Mouse (Mus musculus) liver, embryonic 15.5 days (tissue): Measurements from ENCODE around the gene Prrt4. TPM values are rescaled to one million over a fixed set of nuclear protein-coding genes. Genes with fewer than 3 reads are reported as not detected.
A peak's percentile ranks its signal among the peaks of the same experiment; 100 is the strongest.

Experiments
- ATAC-seq: fragments of 200-750 bp; cut with Nextera tagmentation; 2 replicates; pipeline ENCODE4 v1.8.0; 2017; ENCODE audit warnings: moderate number of reproducible peaks, mild to moderate bottlenecking, moderate library complexity; ENCODE audit not compliant: insufficient read depth
- H3K27ac ChIP-seq: fragments of 300-500 bp; sonication (generic); replicated peaks from 2 replicates; pipeline ENCODE4 v1.5.1; 2015; ENCODE audit warnings: mild to moderate bottlenecking, inconsistent platforms
- H3K27me3 ChIP-seq: fragments of 300-500 bp; sonication (generic); 2 replicates; pipeline ENCODE4 v1.6.1; 2015; ENCODE audit warnings: mild to moderate bottlenecking, inconsistent platforms
- H3K36me3 ChIP-seq: fragments of 300-500 bp; sonication (generic); replicated peaks from 2 replicates; pipeline ENCODE4 v1.6.1; 2015; ENCODE audit warnings: moderate library complexity, mild to moderate bottlenecking, inconsistent platforms
- H3K4me1 ChIP-seq: fragments of 300-500 bp; sonication (generic); replicated peaks from 2 replicates; pipeline ENCODE4 v1.6.1; 2015; ENCODE audit warnings: inconsistent platforms
- H3K4me2 ChIP-seq: fragments of 300-500 bp; sonication (generic); 2 replicates; pipeline ENCODE4 v1.6.1; 2015; ENCODE audit warnings: moderate library complexity, mild to moderate bottlenecking, inconsistent platforms
- H3K4me3 ChIP-seq: fragments of 300-500 bp; sonication (generic); replicated peaks from 2 replicates; pipeline ENCODE4 v1.5.1; 2015; ENCODE audit warnings: mild to moderate bottlenecking, inconsistent platforms
- H3K9ac ChIP-seq: fragments of 300-500 bp; sonication (generic); 2 replicates; pipeline ENCODE4 v1.6.1; 2015; ENCODE audit warnings: moderate library complexity, mild to moderate bottlenecking, inconsistent platforms
- H3K9me3 ChIP-seq: fragments of 300-500 bp; sonication (generic); replicated peaks from 2 replicates; pipeline ENCODE4 v1.6.1; 2016; ENCODE audit warnings: inconsistent platforms
- WGBS: fragments of 180-500 bp; shearing (Covaris S2); methylation state at CpG from one replicate; pipeline ENCODE4 v1.1.7; 2015; ENCODE audit warnings: mixed read lengths; ENCODE audit not compliant: insufficient replicate concordance; 5-methylcytosine and 5-hydroxymethylcytosine counted together
- microRNA-seq: library from miRNA; unstranded; fragments of <30 nt; microRNA quantifications from one replicate; pipeline ENCODE4, GENCODE M21; 2016
- polyA plus RNA-seq: library from polyadenylated mRNA; unstranded; fragments of >200 nt; fragmentation: Nextera tagmentation; extraction: Ambion mirVana; gene quantifications from 2 replicates; pipeline ENCODE4 v1.2.1, GENCODE M21; 2015

Gene Prrt4
- polyA plus RNA-seq, 1 experiment from 2014 or later, result 0.02 TPM

GRCm38 (mm10) chr6:29146641-29147040 is 32.7 kb downstream of the Prrt4 start:
- no peak for ATAC-seq
- no peak overlapping the region for H3K27ac ChIP-seq
- H3K9ac ChIP-seq, result no peak overlapping the region
- no peak overlapping the region for H3K4me3 ChIP-seq
- 65% methylated on average over 7 of the region's 7 CpGs for WGBS
- no peak overlapping the region for H3K4me2 ChIP-seq
- no peaks in the 10 kb centered on the region for H3K9me3 ChIP-seq
- no peaks in the 10 kb centered on the region for H3K27me3 ChIP-seq
- no peaks in the 10 kb centered on the region for H3K4me1 ChIP-seq
- H3K36me3 ChIP-seq, result peaks cover 29% of the 10 kb centered on the region

- Histone ChIP-seq H3K9ac (no peak overlapping the region), H3K4me2 (no peak overlapping the region), H3K9me3 (no peaks in the 10 kb centered on the region), H3K27me3 (no peaks in the 10 kb centered on the region), H3K36me3 (peaks cover 24% of the 10 kb centered on the region), H3K27ac (0 out of 2 replicates have a peak overlapping the region, but pooled peaks have one; percentile 6), H3K4me3 (no peak overlapping the region), H3K4me1 (no peaks in the 10 kb centered on the region)
- ATAC-seq, result no peak
- 69% methylated on average over 12 of the region's 12 CpGs for WGBS
Observed at GRCm38 (mm10) chr6:29145456-29146307, 33.7 kb downstream of the Prrt4 start.

DNA sequence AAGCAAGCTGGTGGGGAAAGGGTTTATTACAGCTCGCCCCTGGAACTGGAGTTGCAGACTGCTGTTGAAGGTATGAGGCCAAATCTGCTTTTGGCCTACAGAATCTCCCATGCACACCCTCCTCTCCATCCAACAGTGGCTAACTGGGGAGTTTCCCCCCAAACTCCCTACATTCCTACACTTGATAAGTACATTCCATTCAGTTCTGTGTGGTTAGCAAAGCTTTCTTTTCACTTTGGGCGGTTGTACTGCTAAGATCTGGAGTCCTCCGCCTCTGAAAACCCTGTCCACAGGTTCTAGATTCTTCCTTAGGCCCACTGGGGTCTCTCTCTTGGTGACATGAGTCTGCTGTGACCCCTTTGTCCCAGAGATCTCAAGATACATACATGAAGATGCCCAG is 34.4 kb downstream of the Prrt4 start:
- H3K4me2 ChIP-seq, result no peak overlapping the region
- no peak overlapping the region for H3K4me3 ChIP-seq
- H3K4me1 ChIP-seq, result no peaks in the 10 kb centered on the region
- H3K27ac ChIP-seq, result no peak overlapping the region
- H3K36me3 ChIP-seq, result peaks cover 24% of the 10 kb centered on the region
- no peak for ATAC-seq
- no peaks in the 10 kb centered on the region for H3K9me3 ChIP-seq
- H3K27me3 ChIP-seq, result no peaks in the 10 kb centered on the region
- WGBS, result 69% methylated on average over 3 of the region's 3 CpGs
- no peak overlapping the region for H3K9ac ChIP-seq

- H3K4me3 ChIP-seq, result no peak overlapping the region
- no peak overlapping the region for H3K27ac ChIP-seq
- no peaks in the 10 kb centered on the region for H3K27me3 ChIP-seq
- no peak for ATAC-seq
- H3K4me2 ChIP-seq, result no peak overlapping the region
- 32% methylated on average over 5 of the region's 5 CpGs for WGBS
- H3K4me1 ChIP-seq, result no peaks in the 10 kb centered on the region
- H3K9ac ChIP-seq, result no peak overlapping the region
- H3K9me3 ChIP-seq, result no peaks in the 10 kb centered on the region
- H3K36me3 ChIP-seq, result peaks cover 16% of the 10 kb centered on the region
Observed at GRCm38 (mm10) chr6:29143608-29144007, 35.8 kb downstream of the Prrt4 start.

DNA sequence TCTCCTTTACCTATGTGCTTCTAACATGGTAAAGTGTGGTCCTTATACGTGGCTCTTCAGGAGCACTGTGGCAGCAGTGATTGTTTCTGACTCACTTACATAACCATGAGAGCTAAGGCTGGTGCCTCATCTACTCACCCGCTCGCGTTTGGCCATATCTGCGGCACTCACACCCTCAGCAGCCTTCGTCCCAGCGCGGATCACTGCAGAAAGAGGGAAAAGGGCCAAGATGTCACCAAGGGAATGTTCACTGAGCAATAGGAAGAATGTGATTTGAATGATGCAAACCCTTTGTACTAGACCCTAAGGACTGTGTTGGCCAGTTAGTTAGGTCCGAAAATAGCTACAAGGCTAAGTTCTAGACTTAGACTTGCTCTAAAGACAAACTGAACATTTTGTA is 41.9 kb downstream of the Prrt4 start:
- no peak for ATAC-seq
- WGBS, result 80% methylated on average over 9 of the region's 9 CpGs
- Histone ChIP-seq H3K4me3 (no peak overlapping the region), H3K9ac (no peak overlapping the region), H3K27ac (no peak overlapping the region), H3K9me3 (no peaks in the 10 kb centered on the region), H3K27me3 (no peaks in the 10 kb centered on the region), H3K4me1 (no peaks in the 10 kb centered on the region), H3K4me2 (no peak overlapping the region), H3K36me3 (peaks cover 44% of the 10 kb centered on the region)

DNA sequence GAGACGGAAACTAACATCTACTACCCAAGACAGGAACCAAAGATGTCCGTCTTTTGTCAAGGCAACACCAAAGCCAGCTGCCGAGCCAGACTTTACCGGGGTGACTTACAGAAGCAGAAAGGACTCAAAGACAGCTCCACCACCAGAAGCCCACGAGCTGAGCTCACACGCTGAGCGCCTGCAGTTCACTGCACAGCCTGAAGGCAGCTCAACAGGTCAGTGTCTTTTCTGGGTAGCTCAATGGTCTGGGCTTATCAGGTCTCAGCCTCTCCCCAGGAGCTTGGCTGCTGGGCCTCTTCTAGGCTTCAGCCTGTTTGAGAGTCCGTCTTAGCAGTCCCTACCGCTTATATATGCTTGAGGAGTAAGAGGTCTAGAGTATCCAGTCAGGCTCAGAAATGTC is 46.3 kb downstream of the Prrt4 start:
- WGBS, result 82% methylated on average over 9 of the region's 9 CpGs
- Histone ChIP-seq H3K27me3 (no peaks in the 10 kb centered on the region), H3K27ac (no peak overlapping the region), H3K4me3 (no peak overlapping the region), H3K4me1 (no peaks in the 10 kb centered on the region), H3K36me3 (peaks cover 65% of the 10 kb centered on the region), H3K9ac (no peak overlapping the region), H3K4me2 (no peak overlapping the region), H3K9me3 (no peaks in the 10 kb centered on the region)
- ATAC-seq, result no peak

GRCm38 (mm10) chr6:29126878-29127426 is 52.4 kb downstream of the Prrt4 start:
- no peak for ATAC-seq
- Histone ChIP-seq H3K9ac (no peak overlapping the region), H3K27ac (no peak overlapping the region), H3K36me3 (peaks cover 59% of the 10 kb centered on the region), H3K4me3 (no peak overlapping the region), H3K4me1 (no peaks in the 10 kb centered on the region), H3K9me3 (no peaks in the 10 kb centered on the region), H3K4me2 (no peak overlapping the region), H3K27me3 (no peaks in the 10 kb centered on the region)
- 85% methylated on average over 7 of the region's 7 CpGs for WGBS

GRCm38 (mm10) chr6:29119990-29120389 is 59.4 kb downstream of the Prrt4 start:
- no peak for ATAC-seq
- H3K4me3 ChIP-seq, result no peak overlapping the region
- no peaks in the 10 kb centered on the region for H3K9me3 ChIP-seq
- WGBS, result 69% methylated on average over 13 of the region's 13 CpGs
- H3K27me3 ChIP-seq, result no peaks in the 10 kb centered on the region
- H3K9ac ChIP-seq, result no peak overlapping the region
- H3K36me3 ChIP-seq, result peaks cover 8% of the 10 kb centered on the region; the same call in 1 of the 2 replicates
- H3K27ac ChIP-seq, result no peak overlapping the region
- no peak overlapping the region for H3K4me2 ChIP-seq
- H3K4me1 ChIP-seq, result no peaks in the 10 kb centered on the region

Small RNA genes within 50 kb of the gene (microRNA-seq; reads per million reads assigned to microRNA genes)
- gene Gm24303, result not detected

Other genes starting within 250 kb of the Prrt4 start
- gene Lep, start 119.4 kb downstream of the Prrt4 start, polyA plus RNA-seq, result not detected in 2 replicates
- gene Rbm28, start 14.6 kb downstream of the Prrt4 start, polyA plus RNA-seq, result 8.5 and 9.4 TPM in 2 replicates
- gene Impdh1, start 36.8 kb upstream of the Prrt4 start, polyA plus RNA-seq, result 8.0 and 10.6 TPM in 2 replicates
- 23.4 and 25.0 TPM in 2 replicates for gene Hilpda, start 92.9 kb upstream of the Prrt4 start, polyA plus RNA-seq
- gene Fam71f2, start 100.0 kb upstream of the Prrt4 start, polyA plus RNA-seq, result 0.12 and 0.16 TPM in 2 replicates
- gene Fam71f1, start 139.6 kb upstream of the Prrt4 start, polyA plus RNA-seq, result not detected in 2 replicates
- gene Calu, start 168.5 kb upstream of the Prrt4 start, polyA plus RNA-seq, result 100 and 106 TPM in 2 replicates
- 0.03 TPM in 1 of 2 replicates, not detected in the other for gene Opn1sw, start 208.9 kb upstream of the Prrt4 start, polyA plus RNA-seq
- 0.13 and 0.45 TPM in 2 replicates for gene Ccdc136, start 216.7 kb upstream of the Prrt4 start, polyA plus RNA-seq